Mouse (Mus musculus) midbrain, embryonic 14.5 days (tissue): ENCODE measurements at regions not wholly inside any gene's neighbourhood (a gene's known extent, or its start where the extent isn't known, plus 50 kb on each side); places are given as distances from the start of the nearest gene placed in this dataset.

ENCODE experiments used
- ATAC-seq: fragments of 200-750 bp; cut with Nextera tagmentation; 2 replicates; pipeline ENCODE4 v1.8.0; 2017; ENCODE audit warnings: moderate number of reproducible peaks, moderate library complexity; ENCODE audit not compliant: low FRiP score, low TSS enrichment
- DNase-seq: peaks from one replicate; pipeline ENCODE4 v3.0.0-alpha.2; 2015
- H3K27ac ChIP-seq: fragments of 300-500 bp; sonication (generic); replicated peaks from 2 replicates; pipeline ENCODE4 v1.5.1; 2014; ENCODE audit warnings: mild to moderate bottlenecking, low read depth, low read length, moderate library complexity
- H3K27me3 ChIP-seq: fragments of 300-500 bp; sonication (generic); 2 replicates; pipeline ENCODE4 v1.6.1; 2014; ENCODE audit warnings: low read length, control low read depth, mixed read lengths; ENCODE audit not compliant: control insufficient read depth, insufficient read depth
- H3K36me3 ChIP-seq: fragments of 300-500 bp; sonication (generic); 2 replicates; pipeline ENCODE4 v1.6.1; 2014; ENCODE audit warnings: low read length, control low read depth; ENCODE audit not compliant: control insufficient read depth, insufficient read depth
- H3K4me1 ChIP-seq: fragments of 300-500 bp; sonication (generic); 2 replicates; pipeline ENCODE4 v1.6.1; 2014; ENCODE audit warnings: mild to moderate bottlenecking, antibody characterized with exemption, low read length, control low read depth; ENCODE audit not compliant: control insufficient read depth, insufficient read depth
- H3K4me2 ChIP-seq: fragments of 300-500 bp; sonication (generic); 2 replicates; pipeline ENCODE4 v1.6.1; 2014; ENCODE audit warnings: mild to moderate bottlenecking, low read length, moderate library complexity
- H3K4me3 ChIP-seq: fragments of 300-500 bp; sonication (generic); replicated peaks from 2 replicates; pipeline ENCODE4 v1.5.1; 2014; ENCODE audit warnings: low read depth, low read length
- H3K9ac ChIP-seq: fragments of 300-500 bp; sonication (generic); replicated peaks from 2 replicates; pipeline ENCODE4 v1.6.1; 2014; ENCODE audit warnings: mild to moderate bottlenecking, low read length, moderate library complexity
- H3K9me3 ChIP-seq: fragments of 300-500 bp; sonication (generic); 2 replicates; pipeline ENCODE4 v1.6.1; 2016; ENCODE audit warnings: low read length, control low read depth, mixed read lengths; ENCODE audit not compliant: control insufficient read depth
- WGBS: fragments of 180-500 bp; shearing (Covaris S2); extraction: QIAGEN DNeasy Blood & Tissue Kit; methylation state at CpG from one replicate; pipeline ENCODE4 v1.1.7; 2014; 5-methylcytosine and 5-hydroxymethylcytosine counted together

DNA sequence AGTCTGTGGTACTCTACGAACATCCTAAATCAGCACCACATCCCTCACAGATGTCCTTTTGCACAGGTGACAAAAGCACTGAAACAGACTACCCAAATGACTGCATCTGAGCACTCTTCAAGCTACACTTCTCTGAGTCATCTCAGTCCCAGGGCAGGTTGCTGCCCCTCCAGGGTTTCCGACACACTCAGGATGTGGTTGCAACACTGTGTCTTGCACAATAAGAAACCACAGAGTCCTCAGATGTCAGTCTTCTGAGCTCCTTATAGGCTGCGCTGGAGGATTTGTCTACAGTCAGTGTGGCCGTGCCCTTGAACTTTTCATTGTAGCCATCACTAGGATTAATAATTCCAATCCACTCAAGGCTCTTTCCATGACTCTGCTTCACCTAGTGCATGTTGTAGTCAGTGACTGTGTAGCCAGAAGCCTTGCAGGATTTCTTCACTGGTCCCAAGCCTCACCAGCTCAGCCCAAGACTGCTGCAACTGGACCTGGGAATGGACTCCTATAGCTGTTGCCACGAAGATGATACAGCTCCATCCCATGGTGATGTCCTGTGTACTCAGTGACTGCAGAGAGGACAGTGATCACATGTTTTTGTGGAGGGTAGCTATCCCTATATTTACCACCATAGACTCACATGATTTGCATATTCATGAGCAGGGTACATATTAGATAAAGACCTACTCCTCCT is 1103.3 kb upstream of the Tenm3 start:
- Histone ChIP-seq H3K36me3 (no peaks in the 10 kb centered on the region), H3K9me3 (no peaks in the 10 kb centered on the region), H3K4me1 (no peaks in the 10 kb centered on the region), H3K4me3 (no peak overlapping the region), H3K9ac (no peak overlapping the region), H3K27ac (no peak overlapping the region), H3K27me3 (no peaks in the 10 kb centered on the region), H3K4me2 (no peak overlapping the region)
- DNase-seq, result no peak
- ATAC-seq, result no peak
- WGBS, result 93% methylated on average over 5 of the region's 5 CpGs

DNA sequence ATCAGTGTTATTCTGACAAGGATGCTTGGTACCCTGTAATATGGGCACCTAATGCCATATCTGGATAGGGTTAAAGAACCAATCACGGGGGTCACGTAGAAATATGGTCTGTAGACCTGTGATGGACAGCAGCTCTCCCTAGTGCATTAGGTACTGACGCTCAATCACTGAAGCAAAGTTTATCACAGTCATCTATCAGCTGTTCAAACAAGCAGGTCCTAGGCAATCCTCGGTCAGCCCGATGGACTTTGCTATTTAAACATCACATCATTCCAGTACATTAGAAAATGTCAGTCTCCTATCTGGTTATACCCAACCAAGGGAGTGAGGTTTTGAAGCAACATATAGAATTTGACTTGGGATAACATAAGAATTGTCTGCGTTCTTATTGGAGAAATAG is 1088.4 kb upstream of the Tenm3 start:
- ATAC-seq (no peak), DNase-seq (no peak)

DNA sequence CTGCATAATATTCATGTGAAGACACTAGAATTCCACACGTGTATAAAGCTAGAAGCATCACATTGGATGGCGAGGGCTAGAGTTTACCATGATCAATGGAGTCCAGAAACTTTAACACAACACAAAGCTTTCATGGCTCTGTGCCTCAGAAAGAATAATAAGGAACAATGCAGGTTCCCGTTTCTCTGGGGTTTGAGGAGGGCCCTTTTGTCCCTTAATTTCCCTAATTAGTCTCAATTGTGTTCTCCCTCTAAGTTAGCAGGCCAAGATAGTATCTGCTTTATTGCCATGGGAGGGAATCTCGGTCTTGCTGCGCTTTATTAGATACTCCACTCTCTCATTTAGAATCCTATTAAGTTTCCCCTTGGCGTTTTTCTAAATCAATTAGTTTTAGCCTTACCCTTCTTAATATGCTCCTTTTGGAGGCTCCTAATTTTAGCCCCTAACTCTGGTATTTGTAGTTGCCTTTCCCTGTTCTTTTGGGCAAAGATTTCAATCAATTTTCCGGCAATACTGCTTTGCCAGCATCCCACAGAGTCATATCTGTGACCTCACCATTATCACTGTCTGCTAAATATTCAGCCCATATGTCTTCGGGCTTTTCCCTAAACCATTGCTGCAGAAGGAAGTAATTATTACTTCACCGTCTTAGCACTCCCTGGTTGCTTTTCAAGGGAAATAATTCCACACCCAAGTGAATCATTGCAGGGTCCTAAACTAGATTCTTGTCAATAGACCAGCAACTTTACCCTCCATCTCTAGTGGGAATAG is 1082.8 kb upstream of the Tenm3 start:
- H3K36me3 ChIP-seq, result no peaks in the 10 kb centered on the region
- no peak overlapping the region for H3K27ac ChIP-seq
- no peak for ATAC-seq
- no peak overlapping the region for H3K4me3 ChIP-seq
- no peaks in the 10 kb centered on the region for H3K4me1 ChIP-seq
- H3K4me2 ChIP-seq, result no peak overlapping the region
- H3K9me3 ChIP-seq, result no peaks in the 10 kb centered on the region
- H3K9ac ChIP-seq, result no peak overlapping the region
- 30% methylated on average over 9 of the region's 9 CpGs for WGBS
- H3K27me3 ChIP-seq, result no peaks in the 10 kb centered on the region
- peak; percentile 16 for DNase-seq

More for the DNA sequence above, 1088.4 kb upstream of the Tenm3 start:
- no peaks in the 10 kb centered on the region for H3K9me3 ChIP-seq
- H3K27me3 ChIP-seq, result no peaks in the 10 kb centered on the region
- no peaks in the 10 kb centered on the region for H3K4me1 ChIP-seq
- WGBS, result 87% methylated on average over 6 of the region's 6 CpGs
- no peak overlapping the region for H3K4me3 ChIP-seq
- no peak overlapping the region for H3K27ac ChIP-seq
- no peak overlapping the region for H3K9ac ChIP-seq
- H3K4me2 ChIP-seq, result no peak overlapping the region
- H3K36me3 ChIP-seq, result no peaks in the 10 kb centered on the region

DNA sequence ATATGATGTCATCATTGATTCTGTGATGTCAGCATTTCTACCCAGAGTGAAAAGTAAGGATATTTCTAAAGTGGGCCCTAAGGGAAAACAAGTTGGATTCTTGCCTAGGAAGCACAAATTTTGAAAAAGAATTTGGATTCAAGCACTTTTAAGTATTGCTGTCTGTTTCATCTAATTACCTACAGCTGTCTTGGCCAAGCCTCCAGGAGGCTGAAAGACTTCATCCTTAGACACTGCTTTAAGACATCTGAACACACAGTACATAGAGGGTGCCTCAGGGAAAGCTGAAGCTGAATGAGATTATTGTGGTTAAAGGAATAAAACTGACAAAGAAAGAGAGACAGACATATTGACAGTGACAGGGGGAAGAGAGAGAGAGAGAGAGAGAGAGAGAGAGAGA is 1061.3 kb upstream of the Tenm3 start:
- ATAC-seq (no peak), DNase-seq (no peak)
- H3K27ac ChIP-seq, result no peak overlapping the region
- H3K9ac ChIP-seq, result no peak overlapping the region
- H3K27me3 ChIP-seq, result no peaks in the 10 kb centered on the region
- no peaks in the 10 kb centered on the region for H3K36me3 ChIP-seq
- no peak overlapping the region for H3K4me2 ChIP-seq
- no peak overlapping the region for H3K4me3 ChIP-seq
- H3K4me1 ChIP-seq, result peaks cover 11% of the 10 kb centered on the region
- no peaks in the 10 kb centered on the region for H3K9me3 ChIP-seq

DNA sequence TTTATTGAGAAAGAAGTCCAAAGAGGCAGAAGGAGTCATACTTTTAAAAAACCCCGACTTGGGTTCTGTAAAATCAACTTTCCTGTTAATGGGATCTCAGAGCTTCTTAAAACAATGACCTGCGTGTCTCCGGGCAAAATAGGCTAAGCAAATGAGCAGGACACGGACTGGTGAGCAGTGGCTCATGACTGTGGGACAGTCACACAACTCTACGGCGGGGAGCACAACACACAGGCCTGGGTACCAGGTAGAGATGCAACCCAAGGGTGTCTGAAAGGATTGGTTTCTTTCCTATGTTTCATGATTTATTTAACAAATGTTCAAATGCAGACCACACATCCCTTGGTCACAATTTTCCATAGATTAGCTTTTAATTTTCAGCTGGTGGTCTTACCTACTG is 1058.3 kb upstream of the Tenm3 start:
- no peak overlapping the region for H3K4me2 ChIP-seq
- no peaks in the 10 kb centered on the region for H3K9me3 ChIP-seq
- no peak for DNase-seq
- H3K27ac ChIP-seq, result no peak overlapping the region
- no peaks in the 10 kb centered on the region for H3K36me3 ChIP-seq
- peaks cover 11% of the 10 kb centered on the region for H3K4me1 ChIP-seq
- ATAC-seq, result no peak
- H3K4me3 ChIP-seq, result no peak overlapping the region
- H3K27me3 ChIP-seq, result no peaks in the 10 kb centered on the region
- WGBS, result 51% methylated on average over 6 of the region's 6 CpGs
- H3K9ac ChIP-seq, result no peak overlapping the region

DNA sequence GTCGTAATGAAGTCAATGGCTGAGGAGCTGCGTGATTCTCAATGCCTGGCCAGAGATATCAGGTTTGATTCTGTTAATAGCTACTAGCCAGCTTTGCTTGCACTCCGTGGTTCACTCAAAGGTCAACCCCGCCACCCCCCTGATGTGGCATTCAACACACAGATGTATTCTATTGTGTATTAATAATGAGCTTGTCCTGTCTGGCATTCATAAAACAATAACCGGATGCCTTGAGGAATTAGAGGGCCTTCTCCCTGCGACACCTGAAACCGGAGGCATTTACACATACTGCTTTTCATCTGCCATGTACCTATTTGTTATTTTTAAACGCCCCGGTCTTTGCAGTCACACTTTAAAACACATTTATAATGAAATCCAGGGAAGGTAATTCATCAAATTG is 1057.8 kb upstream of the Tenm3 start:
- peak overlapping the region; percentile 18; the same call in 1 of the 2 replicates for H3K4me2 ChIP-seq
- H3K4me1 ChIP-seq, result peaks cover 11% of the 10 kb centered on the region
- H3K9ac ChIP-seq, result no peak overlapping the region
- H3K27ac ChIP-seq, result no peak overlapping the region
- ATAC-seq (no peak), DNase-seq (peak; percentile 51)
- H3K36me3 ChIP-seq, result no peaks in the 10 kb centered on the region
- no peaks in the 10 kb centered on the region for H3K27me3 ChIP-seq
- no peaks in the 10 kb centered on the region for H3K9me3 ChIP-seq
- 11% methylated on average over 9 of the region's 9 CpGs for WGBS
- no peak overlapping the region for H3K4me3 ChIP-seq
